Comparison of ENCODE assay signal across 10 mouse cellular contexts in genomic region chr10:45806984-45807827, GRCm38 (mm10).
DNase-seq lines count a peak whose midpoint lies in the region; ATAC-seq and TF ChIP-seq lines count a peak whose summit lies in the region.
"Had no signal": no experiment of that assay in that cellular context is flagged by ENCODE, and none has a peak within 500 bp of the region (broad histone marks: within the 10 kb centered on the region; RNA-seq: fewer than 3 reads in every experiment).

No protein-coding gene starts in this region.

- intact Hi-C loops in left cerebral cortex, postnatal 36 days (cut with DNase I), result no loop called here

- H3K9ac ChIP-seq in liver, embryonic 11.5 days (ENCODE audit: low read depth, low read length), result no peak overlapping the region
- H3K9ac ChIP-seq in intestine, embryonic 16.5 days (ENCODE audit: low read depth, low read length), result no peak overlapping the region
- H3K9ac ChIP-seq in limb, embryonic 12.5 days (replicated peaks), result no peak overlapping the region

- H3K27me3 ChIP-seq in liver, embryonic 11.5 days (replicated peaks; ENCODE audit: control insufficient read depth, insufficient read depth, low read length), result no peaks in the 10 kb centered on the region
- H3K27me3 ChIP-seq in intestine, embryonic 16.5 days (replicated peaks; ENCODE audit: control insufficient read depth, insufficient read depth, low read length), result no peaks in the 10 kb centered on the region
- no peaks in the 10 kb centered on the region for H3K27me3 ChIP-seq in limb, embryonic 12.5 days

- 56% methylated on average over 18 of the region's 18 CpGs for WGBS in liver, embryonic 11.5 days
- WGBS in intestine, embryonic 16.5 days, result 47% methylated on average over 18 of the region's 18 CpGs
- 18% methylated on average over 18 of the region's 18 CpGs for WGBS in limb, embryonic 12.5 days
- 51% methylated on average over 18 of the region's 18 CpGs for WGBS in lung, adult 2 months

- H3K9me3 ChIP-seq in liver, embryonic 11.5 days (ENCODE audit: control insufficient read depth, low read length), result no peaks in the 10 kb centered on the region
- no peaks in the 10 kb centered on the region for H3K9me3 ChIP-seq in intestine, embryonic 16.5 days (ENCODE audit: control insufficient read depth, low read length)
- no peaks in the 10 kb centered on the region for H3K9me3 ChIP-seq in limb, embryonic 12.5 days

- TF ChIP-seq POLR2A in lung, adult 2 months (IDR thresholded peaks at IDR 0.05; ENCODE audit: borderline replicate concordance, extremely low read depth, low read depth, low read length), result no peak

- H3K36me3 ChIP-seq in liver, embryonic 11.5 days (ENCODE audit: control insufficient read depth, insufficient read depth, low read length), result no peaks in the 10 kb centered on the region
- H3K36me3 ChIP-seq in intestine, embryonic 16.5 days (ENCODE audit: control insufficient read depth, insufficient read depth, low read length), result no peaks in the 10 kb centered on the region
- no peaks in the 10 kb centered on the region for H3K36me3 ChIP-seq in limb, embryonic 12.5 days

- no peak overlapping the region for H3K4me3 ChIP-seq in liver, embryonic 11.5 days (ENCODE audit: low read depth, low read length)
- no peak overlapping the region for H3K4me3 ChIP-seq in intestine, embryonic 16.5 days (ENCODE audit: low read length)
- H3K4me3 ChIP-seq in limb, embryonic 12.5 days (replicated peaks), result no peak overlapping the region
- H3K4me3 ChIP-seq in lung, adult 2 months (replicated peaks; ENCODE audit: extremely low read depth, low read depth, low read length), result no peak overlapping the region

- H3K27ac ChIP-seq in liver, embryonic 11.5 days (ENCODE audit: low read depth, low read length), result no peak overlapping the region
- no peak overlapping the region for H3K27ac ChIP-seq in intestine, embryonic 16.5 days (ENCODE audit: low read length)
- H3K27ac ChIP-seq in limb, embryonic 12.5 days, result peak overlapping the region; percentile 79

- no peak for TF ChIP-seq CTCF in lung, adult 2 months (IDR thresholded peaks at IDR 0.05; ENCODE audit: insufficient read depth, low read length)

- H3K4me2 ChIP-seq in liver, embryonic 11.5 days, result no peak overlapping the region
- no peak overlapping the region for H3K4me2 ChIP-seq in intestine, embryonic 16.5 days (ENCODE audit: low read depth, low read length)
- peak overlapping the region; percentile 37 for H3K4me2 ChIP-seq in limb, embryonic 12.5 days

- 0 out of 2 replicates have a peak, but pooled peaks have one; percentile 29 for ATAC-seq in liver, embryonic 11.5 days (replicated peaks; ENCODE audit: low FRiP score)
- peak; percentile 44; the same call in 1 of the 2 replicates for ATAC-seq in intestine, embryonic 16.5 days
- ATAC-seq in limb, embryonic 12.5 days (ENCODE audit: insufficient number of reproducible peaks, insufficient read depth, low FRiP score, low TSS enrichment, low read depth), result peak; percentile 70; the same call in 1 of the 2 replicates
- ATAC-seq: CD4-positive, CD25-positive, alpha-beta regulatory T cell, adult 4 months had no signal

- no peaks in the 10 kb centered on the region for H3K4me1 ChIP-seq in liver, embryonic 11.5 days (replicated peaks; ENCODE audit: control insufficient read depth, insufficient read depth, low read length)
- no peaks in the 10 kb centered on the region for H3K4me1 ChIP-seq in intestine, embryonic 16.5 days (ENCODE audit: control insufficient read depth, insufficient read depth, low read length)
- peaks cover 20% of the 10 kb centered on the region for H3K4me1 ChIP-seq in limb, embryonic 12.5 days (replicated peaks)
- no peaks in the 10 kb centered on the region; the same call in 1 of the 2 replicates for H3K4me1 ChIP-seq in lung, adult 2 months (ENCODE audit: control insufficient read depth, insufficient read depth, low read length)

- no peak for DNase-seq in liver, embryonic 11.5 days (ENCODE audit: low spot score)
- DNase-seq in liver, result no peak
- no peak for DNase-seq in thymus, postnatal 36 days
- no peak for DNase-seq in cerebellum, adult 11 months
- DNase-seq in left cerebral cortex, postnatal 36 days (ENCODE audit: low spot score in 2 of 2), result no peak
- DNase-seq in lung, adult 2 months, result no peak
- DNase-seq: adrenal gland, postnatal 14 days had no signal
